Mouse (Mus musculus) right cerebral cortex, postnatal 10 days (tissue): ENCODE results near the gene Atg7.
A peak's percentile ranks its signal among the peaks of the same experiment; 100 is the strongest.

Source experiments
- DNase-seq, 2 experiments: peaks; one replicate each; pipeline ENCODE4 v3.0.0; 2021; ENCODE audit warnings: low spot score in 2 of 2

Atg7 gene

DNA sequence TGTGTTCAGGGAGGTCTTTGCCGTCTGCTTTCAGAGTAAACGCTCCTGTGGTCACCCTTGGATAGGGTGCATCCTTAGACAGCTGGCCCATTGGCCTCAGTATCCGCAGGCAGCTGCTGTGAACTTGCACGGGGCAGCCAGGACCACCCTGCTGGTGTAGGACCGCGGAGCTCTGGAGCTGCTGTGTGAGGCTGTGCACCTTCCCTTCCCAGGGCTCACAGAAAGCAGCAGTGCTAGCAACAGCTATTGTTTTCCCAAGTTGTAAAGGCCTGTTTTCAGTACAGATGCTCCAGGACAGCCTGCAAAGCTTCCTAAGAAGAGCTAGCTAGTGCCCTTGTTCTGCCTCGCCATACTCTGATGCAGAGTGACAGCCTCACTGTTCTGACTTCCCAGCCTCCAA lies 208.8 kb downstream of the Atg7 start:
- no peak for DNase-seq

- DNase-seq: no peak
Measured at GRCm38 (mm10) chr6:114852739-114853138, 209.8 kb downstream of the Atg7 start.

DNA sequence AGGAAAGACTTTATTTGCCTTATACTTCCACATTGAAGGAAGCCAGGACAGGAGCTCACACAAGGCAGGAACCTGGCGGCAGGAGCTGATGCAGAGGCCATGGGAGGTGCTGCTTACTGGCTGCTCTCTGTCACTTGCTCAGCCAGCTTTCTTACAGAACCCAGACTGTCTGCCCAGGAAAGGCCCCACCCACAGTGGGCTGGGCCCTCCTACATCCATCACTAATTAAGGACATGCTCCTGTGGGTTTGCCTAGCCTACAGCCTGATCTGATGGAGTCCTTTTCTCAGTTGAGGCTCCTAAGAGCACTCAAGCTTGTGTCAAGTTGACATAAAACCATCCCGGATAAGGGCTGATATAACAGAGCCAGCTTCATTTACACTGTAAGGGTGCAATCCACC lies 211.5 kb downstream of the Atg7 start:
- no peak for DNase-seq

DNA sequence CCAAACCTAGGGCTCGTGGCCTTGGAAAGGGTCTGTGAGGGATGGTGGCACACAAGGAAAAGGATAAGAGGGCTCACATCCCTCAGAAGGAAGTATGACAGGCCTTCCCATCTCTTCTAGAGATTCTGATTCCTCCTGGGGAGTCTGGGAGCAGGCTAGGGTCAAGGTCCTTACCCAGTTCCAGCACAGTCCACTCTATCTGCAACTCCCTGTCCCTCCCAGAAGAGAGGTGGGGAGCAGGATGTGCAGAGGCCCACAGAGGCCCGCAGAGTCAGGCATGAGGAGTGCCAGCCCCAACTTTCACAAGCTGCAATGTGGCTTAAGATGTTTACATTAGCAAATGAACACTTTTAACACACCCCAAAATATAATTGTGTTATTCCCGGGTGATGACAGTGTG lies 212.7 kb downstream of the Atg7 start:
- DNase-seq: no peak

- no peak for DNase-seq
Measured at GRCm38 (mm10) chr6:114856501-114856900, 213.6 kb downstream of the Atg7 start.

DNA sequence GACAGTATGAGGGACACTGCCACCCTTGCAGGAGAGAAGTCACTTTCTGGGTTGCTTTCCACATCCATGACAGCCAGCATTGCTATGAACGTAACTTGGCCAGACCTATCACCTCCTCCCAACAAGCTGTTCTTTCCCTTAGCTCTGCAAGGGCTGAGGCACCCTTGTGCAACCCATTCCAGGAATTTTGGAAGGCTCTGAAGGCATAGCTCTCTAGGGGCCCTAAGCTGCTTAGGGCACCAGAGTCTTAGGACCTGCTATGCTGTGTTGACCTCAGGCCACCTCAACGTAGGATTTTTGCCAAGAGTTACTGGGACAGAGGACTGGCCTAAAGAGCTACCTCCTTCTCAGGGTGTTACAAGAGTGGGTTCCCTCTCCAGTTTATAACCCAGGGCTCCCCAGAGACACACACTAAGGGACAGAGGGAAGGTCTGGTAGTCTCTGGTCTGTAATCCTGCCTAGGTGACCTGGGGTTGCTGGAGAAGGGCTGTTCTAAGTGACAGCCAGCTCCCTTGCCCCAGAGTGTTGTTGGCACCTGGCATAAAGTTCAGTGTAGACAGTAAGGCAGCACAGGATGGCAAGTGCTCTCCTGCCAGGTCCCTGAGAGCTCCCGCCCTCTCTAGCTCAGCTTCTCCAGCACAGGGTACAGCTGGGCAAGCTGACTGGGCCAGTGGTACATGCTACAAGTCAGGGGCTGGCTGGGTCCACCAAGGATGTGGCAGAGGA lies 215.3 kb downstream of the Atg7 start:
- no peak for DNase-seq

- DNase-seq: no peak
Measured at GRCm38 (mm10) chr6:114858722-114859053, 215.8 kb downstream of the Atg7 start.

GRCm38 (mm10) chr6:114860677-114861568 lies 218.0 kb downstream of the Atg7 start:
- peak in 1 of 2 experiments; percentile 37 for DNase-seq

- no peak for DNase-seq
Measured at GRCm38 (mm10) chr6:114861591-114861990, 218.7 kb downstream of the Atg7 start.

GRCm38 (mm10) chr6:114862046-114862445 lies 219.1 kb downstream of the Atg7 start:
- peak in 1 of 2 experiments; percentile 31 for DNase-seq

GRCm38 (mm10) chr6:114863501-114863900 lies 220.6 kb downstream of the Atg7 start:
- DNase-seq: no peak

DNA sequence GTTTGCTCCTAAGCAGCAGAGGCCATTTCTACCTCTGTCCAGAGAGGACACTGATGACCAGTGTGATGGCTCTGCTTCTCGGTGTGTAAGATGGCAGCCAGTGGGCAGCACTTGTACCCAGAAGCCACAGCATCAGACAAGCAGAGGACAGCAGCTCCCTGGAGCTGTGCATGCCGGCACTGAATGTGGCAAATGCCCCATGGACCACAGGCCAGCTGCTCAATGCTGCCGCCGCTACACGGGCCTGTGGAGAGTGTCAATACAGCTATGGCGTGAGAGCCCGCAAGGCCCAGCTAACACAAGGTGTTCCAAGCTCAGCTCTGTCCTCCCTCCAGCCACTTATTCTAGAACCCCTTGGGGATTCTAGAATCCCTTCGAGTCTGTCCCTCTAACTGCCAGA lies 221.5 kb downstream of the Atg7 start:
- no peak for DNase-seq

DNA sequence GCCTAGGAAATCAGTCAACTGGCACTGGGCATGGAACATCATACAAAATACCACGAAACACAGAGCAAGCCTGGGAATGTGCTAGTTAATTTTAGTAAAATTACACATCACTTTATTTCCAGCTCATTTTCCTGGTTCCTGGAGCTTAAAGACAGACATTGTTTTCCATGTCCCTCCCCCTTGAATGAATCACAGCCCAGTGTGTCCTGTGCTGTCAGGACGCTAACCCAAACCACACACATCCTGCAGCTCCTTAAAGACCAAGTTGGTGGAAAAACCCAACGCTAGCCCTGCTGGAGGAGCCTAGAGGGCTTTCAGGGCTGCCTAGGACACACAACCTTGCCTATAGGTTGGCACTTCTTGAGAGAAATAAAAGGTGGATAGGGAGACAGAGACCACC lies 223.2 kb downstream of the Atg7 start:
- no peak for DNase-seq

DNA sequence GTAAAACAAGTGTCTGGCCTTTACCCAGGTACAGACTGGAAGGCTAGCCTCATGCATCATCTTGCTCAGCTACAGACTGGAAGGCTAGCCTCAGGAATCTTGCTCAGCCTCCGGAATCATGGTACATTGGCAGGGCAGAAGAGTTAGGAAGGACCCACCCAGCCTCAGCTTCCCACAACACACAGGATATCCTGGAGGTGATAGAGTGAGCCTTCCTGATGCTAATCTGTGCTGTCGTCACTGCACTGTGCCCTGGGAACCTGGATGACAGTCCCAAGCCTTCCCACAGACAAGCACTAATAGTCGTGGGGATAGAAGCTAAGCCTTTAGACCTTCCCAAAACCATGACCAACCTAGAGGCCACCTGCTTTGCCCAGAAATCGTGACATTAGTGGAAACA lies 223.7 kb downstream of the Atg7 start:
- no peak for DNase-seq

- DNase-seq: no peak
Measured at GRCm38 (mm10) chr6:114868656-114869055, 225.8 kb downstream of the Atg7 start.

DNA sequence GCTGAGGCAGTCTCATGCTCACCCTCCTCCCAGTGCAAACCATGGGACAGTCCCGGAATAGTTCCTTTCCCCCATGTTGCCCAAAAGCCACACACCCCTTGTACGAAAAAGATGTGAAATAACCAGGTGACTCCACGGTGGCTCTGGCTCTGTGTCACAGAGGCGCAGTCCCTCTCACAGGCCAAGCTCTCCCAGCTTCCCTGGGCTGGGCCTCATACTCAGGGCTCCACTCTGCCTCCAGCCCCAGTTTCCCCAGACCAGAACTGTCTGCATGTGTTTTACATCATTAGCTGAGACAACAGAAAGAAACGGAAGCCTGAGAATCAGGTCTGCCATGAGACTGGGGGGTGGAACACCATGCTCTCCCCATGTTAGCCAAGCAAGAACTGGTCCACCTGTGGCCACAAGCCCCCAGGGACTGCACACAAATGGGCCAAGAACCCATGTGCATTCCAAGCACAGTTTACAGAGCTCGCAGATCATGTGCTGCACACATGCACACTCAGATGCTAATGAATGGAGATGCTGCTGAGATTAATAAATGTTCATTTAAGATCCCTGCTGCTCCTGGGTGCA lies 226.7 kb downstream of the Atg7 start:
- DNase-seq: no peak

- DNase-seq: no peak
Measured at GRCm38 (mm10) chr6:114871010-114871660, 228.2 kb downstream of the Atg7 start.

GRCm38 (mm10) chr6:114873808-114874137 lies 230.9 kb downstream of the Atg7 start:
- no peak for DNase-seq

DNA sequence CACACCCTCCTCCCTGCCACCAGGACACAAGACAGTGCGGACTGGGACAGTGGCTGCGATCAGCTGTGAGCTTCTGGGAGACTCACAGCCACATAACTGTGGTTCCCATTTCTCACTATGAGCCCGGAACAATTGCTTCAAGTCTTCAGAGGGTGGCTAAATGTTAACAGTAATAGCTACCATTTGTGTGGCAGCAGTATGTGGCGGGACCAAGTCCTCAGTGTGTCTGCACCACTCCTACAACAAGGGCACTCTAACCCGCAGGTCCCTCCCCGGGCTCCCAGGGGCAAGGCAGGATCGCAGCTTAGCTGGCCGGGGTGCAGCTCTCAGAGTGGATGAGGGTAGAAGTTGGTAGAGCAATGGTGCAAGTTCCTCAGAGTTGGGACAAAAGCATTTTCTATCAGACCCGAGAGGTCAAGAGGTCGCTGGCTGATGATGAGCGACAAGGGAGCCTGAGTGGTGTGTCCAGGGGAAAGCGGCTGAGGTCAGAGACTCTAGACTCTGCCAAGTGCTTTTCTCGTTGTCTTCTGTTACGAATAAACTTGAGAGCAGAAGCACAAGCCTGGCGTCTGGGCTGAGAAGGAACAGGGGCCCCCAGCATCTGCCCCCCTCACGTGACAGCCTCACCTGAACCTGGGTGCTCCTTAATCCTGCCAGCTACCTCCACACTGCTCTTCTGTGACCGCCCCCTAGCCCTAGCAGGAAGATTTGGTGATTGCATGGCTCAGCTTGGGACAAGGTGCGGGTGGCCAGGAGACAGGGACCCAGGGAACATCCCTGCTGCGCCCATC lies 231.4 kb downstream of the Atg7 start:
- peak in 1 of 2 experiments; percentile 32 for DNase-seq

DNA sequence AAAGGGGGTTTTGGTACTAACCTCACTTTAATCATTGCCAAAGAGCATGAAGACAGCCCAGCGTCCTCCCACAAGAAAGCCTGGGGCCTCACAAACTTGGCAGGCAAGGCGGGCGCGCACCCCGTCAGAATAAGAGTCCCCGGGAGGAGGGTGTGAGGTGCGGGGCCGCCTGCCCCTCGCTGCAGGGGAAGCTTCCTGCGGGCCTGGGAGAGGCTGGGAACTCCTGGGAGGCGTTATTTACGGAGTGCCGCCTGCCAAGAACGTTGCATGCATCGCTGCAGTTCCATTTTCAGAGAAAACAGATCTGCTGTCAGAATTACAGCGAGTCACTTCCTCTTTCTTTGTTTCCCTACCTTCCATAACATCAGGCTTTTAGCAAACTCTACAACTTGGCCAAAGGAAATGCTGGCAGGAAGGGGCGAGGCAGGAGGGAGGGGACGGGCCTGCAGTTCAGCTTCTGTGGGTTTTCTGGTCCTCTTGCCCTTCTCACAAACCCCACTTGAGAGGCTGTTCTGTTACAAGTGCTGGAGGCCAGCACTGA lies 232.2 kb downstream of the Atg7 start:
- DNase-seq: peak; percentile 93 to 94

DNA sequence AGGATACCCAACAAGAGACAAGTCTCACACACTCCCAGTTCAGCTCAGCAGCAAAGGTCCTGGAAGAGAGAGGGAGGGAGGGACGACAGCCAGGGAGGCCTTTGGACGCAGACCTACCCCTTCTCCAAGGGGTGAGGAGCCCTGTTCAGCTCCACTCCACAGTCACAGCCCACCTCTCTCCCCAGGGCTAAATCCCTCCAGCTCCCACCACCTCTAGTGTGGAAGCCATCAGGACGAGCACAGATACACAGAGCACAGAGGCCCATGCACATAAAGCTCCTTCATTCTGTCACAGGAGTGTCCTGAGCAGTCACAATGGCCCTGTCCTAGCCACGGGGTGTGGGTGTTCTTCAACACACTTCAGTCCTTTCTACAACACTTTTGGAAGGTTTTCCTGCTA lies 233.1 kb downstream of the Atg7 start:
- no peak for DNase-seq
